Mouse (Mus musculus): ENCODE measurements around the gene Ctc1.

Ctc1 gene

GRCm38 (mm10) chr11:69066956-69067355 lies 51.2 kb downstream of the Ctc1 start:
- peak; percentile 85 for DNase-seq (ENCODE audit: low read depth, low spot score)

- DNase-seq (ENCODE audit: low read depth, low spot score): no peak
Measured at GRCm38 (mm10) chr11:69067601-69068000, 51.9 kb downstream of the Ctc1 start.

- no peak for DNase-seq (ENCODE audit: low read depth, low spot score)
Measured at GRCm38 (mm10) chr11:69070093-69070492, 54.4 kb downstream of the Ctc1 start.

GRCm38 (mm10) chr11:69070590-69071222 lies 55.0 kb downstream of the Ctc1 start, which contains the start of gene Tmem107:
Gene Tmem107, plus strand, starts transcription at chr11:69070806.
- peak; percentile 93 for DNase-seq (ENCODE audit: low read depth, low spot score)

- DNase-seq (ENCODE audit: low read depth, low spot score): no peak
Measured at GRCm38 (mm10) chr11:69071262-69071661, 55.6 kb downstream of the Ctc1 start.

GRCm38 (mm10) chr11:69072234-69072633 lies 56.5 kb downstream of the Ctc1 start:
- no peak for DNase-seq (ENCODE audit: low read depth, low spot score)

GRCm38 (mm10) chr11:69072666-69073064 lies 57.0 kb downstream of the Ctc1 start:
- DNase-seq (ENCODE audit: low read depth, low spot score): no peak

GRCm38 (mm10) chr11:69073065-69073888 lies 57.6 kb downstream of the Ctc1 start:
- peak; percentile 94 for DNase-seq (ENCODE audit: low read depth, low spot score)

GRCm38 (mm10) chr11:69073951-69074775 lies 58.5 kb downstream of the Ctc1 start:
- no peak for DNase-seq (ENCODE audit: low read depth, low spot score)

GRCm38 (mm10) chr11:69074776-69075069 lies 59.0 kb downstream of the Ctc1 start:
- no peak for DNase-seq (ENCODE audit: low read depth, low spot score)

- no peak for DNase-seq (ENCODE audit: low read depth, low spot score)
Measured at GRCm38 (mm10) chr11:69075764-69076479, 60.2 kb downstream of the Ctc1 start.

- DNase-seq (ENCODE audit: low read depth, low spot score): no peak
Measured at GRCm38 (mm10) chr11:69076572-69076971, 60.9 kb downstream of the Ctc1 start.

- no peak for DNase-seq (ENCODE audit: low read depth, low spot score)
Measured at GRCm38 (mm10) chr11:69077316-69077715, 61.6 kb downstream of the Ctc1 start.

GRCm38 (mm10) chr11:69078041-69078440 lies 62.3 kb downstream of the Ctc1 start:
- DNase-seq (ENCODE audit: low read depth, low spot score): no peak

GRCm38 (mm10) chr11:69078805-69079438 lies 63.2 kb downstream of the Ctc1 start:
- DNase-seq (ENCODE audit: low read depth, low spot score): no peak

- DNase-seq (ENCODE audit: low read depth, low spot score): no peak
Measured at GRCm38 (mm10) chr11:69080102-69080854, 64.6 kb downstream of the Ctc1 start.

- no peak for DNase-seq (ENCODE audit: low read depth, low spot score)
Measured at GRCm38 (mm10) chr11:69080855-69081222, 65.1 kb downstream of the Ctc1 start.

- no peak for DNase-seq (ENCODE audit: low read depth, low spot score)
Measured at GRCm38 (mm10) chr11:69081613-69082012, 65.9 kb downstream of the Ctc1 start.

- DNase-seq (ENCODE audit: low read depth, low spot score): no peak
Measured at GRCm38 (mm10) chr11:69085608-69086007, 69.9 kb downstream of the Ctc1 start.
